Mouse (Mus musculus) C2C12 (cell line): ENCODE data around the gene Rev1. TPM values are rescaled to one million over a fixed set of nuclear protein-coding genes. Genes with fewer than 3 reads are reported as not detected.

Source experiments
- H3K27me3 ChIP-seq: one replicate; pipeline ENCODE4 v1.6.1; 2011; ENCODE audit not compliant: control insufficient read depth, insufficient read depth, insufficient read length
- H3K36me3 ChIP-seq: one replicate; pipeline ENCODE4 v1.6.1; 2011; ENCODE audit not compliant: control insufficient read depth, insufficient read depth
- H3K4me3 ChIP-seq: one replicate; pipeline ENCODE4 v1.5.1; 2011; ENCODE audit warnings: mild to moderate bottlenecking, control low read depth; ENCODE audit not compliant: poor library complexity, insufficient read depth, severe bottlenecking
- H3K79me2 ChIP-seq: one replicate; pipeline ENCODE4 v1.6.1; 2011; ENCODE audit not compliant: control insufficient read depth, insufficient read depth
- H3K79me3 ChIP-seq: one replicate; pipeline ENCODE4 v1.6.1; 2011; ENCODE audit warnings: low read depth, control low read depth
- H3ac ChIP-seq: one replicate; pipeline ENCODE3; 2011; ENCODE audit warnings: low read depth; ENCODE audit not compliant: control insufficient read depth, insufficient read length
- CEBPB ChIP-seq: IDR thresholded peaks from one replicate; pipeline ENCODE4 v1.6.1; 2011; ENCODE audit warnings: low read depth, mild to moderate bottlenecking, control low read depth, moderate library complexity
- CTCF ChIP-seq: IDR thresholded peaks from one replicate; pipeline ENCODE4 v1.5.1; 2011; ENCODE audit not compliant: control insufficient read depth, insufficient read depth, insufficient read length
- FOSL1 ChIP-seq: IDR thresholded peaks from one replicate; pipeline ENCODE4 v1.8.0; 2011; ENCODE audit warnings: mild to moderate bottlenecking, low read length; ENCODE audit not compliant: poor library complexity, insufficient read depth, severe bottlenecking
- MAX ChIP-seq: IDR thresholded peaks from one replicate; pipeline ENCODE4 v1.6.1; 2011; ENCODE audit warnings: mild to moderate bottlenecking, control low read depth
- MYOD1 ChIP-seq: IDR thresholded peaks from one replicate; pipeline ENCODE4 v1.6.1; 2011; ENCODE audit warnings: low read depth; ENCODE audit not compliant: control insufficient read depth, insufficient read length
- MYOG ChIP-seq: IDR thresholded peaks from one replicate; pipeline ENCODE4 v1.6.1; 2011; ENCODE audit not compliant: control insufficient read depth, insufficient read length; ENCODE audit errors: extremely low read depth
- USF1 ChIP-seq: IDR thresholded peaks from one replicate; pipeline ENCODE4 v1.6.1; 2011; ENCODE audit warnings: low read depth, mild to moderate bottlenecking, control low read depth, moderate library complexity
- polyA plus RNA-seq: library from polyadenylated mRNA; unstranded; fragments of >200 nt; fragmentation: generic; extraction: Trizol; gene quantifications from one replicate; pipeline ENCODE4 v1.2.1, GENCODE M21; 2012; ENCODE audit warnings: missing spikeins

Gene Rev1
- polyA plus RNA-seq, 1 experiment: 7.0 TPM

GRCm38 (mm10) chr1:38012509-38012908, 117.1 kb downstream of the Rev1 start:
- peaks cover 100% of the 10 kb centered on the region for H3K79me2 ChIP-seq
- no peak overlapping the region for H3ac ChIP-seq
- H3K27me3 ChIP-seq: no peaks in the 10 kb centered on the region
- peaks cover 90% of the 10 kb centered on the region for H3K79me3 ChIP-seq
- no peak overlapping the region for H3K4me3 ChIP-seq
- TF ChIP-seq MYOD1 (no peak), MAX (no peak), CEBPB (no peak), MYOG (no peak), USF1 (no peak), FOSL1 (no peak), CTCF (no peak)
- peaks cover 2% of the 10 kb centered on the region for H3K36me3 ChIP-seq

- Histone ChIP-seq H3ac (no peak overlapping the region), H3K79me3 (peaks cover 90% of the 10 kb centered on the region), H3K79me2 (peaks cover 100% of the 10 kb centered on the region), H3K4me3 (no peak overlapping the region), H3K36me3 (no peaks in the 10 kb centered on the region), H3K27me3 (no peaks in the 10 kb centered on the region)
- TF ChIP-seq MYOG (no peak), MAX (no peak), MYOD1 (no peak), CTCF (no peak), CEBPB (no peak), USF1 (no peak), FOSL1 (no peak)
Observed at GRCm38 (mm10) chr1:38012104-38012503, 117.5 kb downstream of the Rev1 start.

GRCm38 (mm10) chr1:38011647-38012046, 118.0 kb downstream of the Rev1 start:
- H3K27me3 ChIP-seq: no peaks in the 10 kb centered on the region
- no peak overlapping the region for H3ac ChIP-seq
- H3K36me3 ChIP-seq: no peaks in the 10 kb centered on the region
- peaks cover 93% of the 10 kb centered on the region for H3K79me3 ChIP-seq
- H3K4me3 ChIP-seq: no peak overlapping the region
- H3K79me2 ChIP-seq: peaks cover 100% of the 10 kb centered on the region
- no peak for TF ChIP-seq USF1
- no peak for TF ChIP-seq FOSL1
- no peak for TF ChIP-seq MYOD1
- no peak for TF ChIP-seq MYOG
- no peak for TF ChIP-seq MAX
- TF ChIP-seq CTCF: no peak
- no peak for TF ChIP-seq CEBPB

- Histone ChIP-seq H3ac (no peak overlapping the region), H3K36me3 (peaks cover 7% of the 10 kb centered on the region), H3K27me3 (no peaks in the 10 kb centered on the region), H3K79me3 (peaks cover 95% of the 10 kb centered on the region), H3K4me3 (no peak overlapping the region), H3K79me2 (peaks cover 100% of the 10 kb centered on the region)
- TF ChIP-seq MYOG: no peak
- TF ChIP-seq FOSL1: no peak
- TF ChIP-seq USF1: no peak
- TF ChIP-seq CTCF: no peak
- no peak for TF ChIP-seq CEBPB
- no peak for TF ChIP-seq MYOD1
- TF ChIP-seq MAX: no peak
Observed at GRCm38 (mm10) chr1:38006741-38007140, 122.9 kb downstream of the Rev1 start.

GRCm38 (mm10) chr1:38003046-38003445, 126.6 kb downstream of the Rev1 start:
- TF ChIP-seq MAX: no peak
- TF ChIP-seq CEBPB: no peak
- no peak for TF ChIP-seq USF1
- TF ChIP-seq FOSL1: no peak
- no peak for TF ChIP-seq CTCF
- no peak for TF ChIP-seq MYOD1
- H3K4me3 ChIP-seq: no peak overlapping the region
- no peak overlapping the region for H3ac ChIP-seq
- peaks cover 7% of the 10 kb centered on the region for H3K36me3 ChIP-seq
- H3K79me2 ChIP-seq: peaks cover 100% of the 10 kb centered on the region
- H3K79me3 ChIP-seq: peaks cover 95% of the 10 kb centered on the region
- no peaks in the 10 kb centered on the region for H3K27me3 ChIP-seq

Other genes with a start within 250 kb of the Rev1 start
- 6.6 TPM for gene Mitd1, start 239.4 kb downstream of the Rev1 start, polyA plus RNA-seq
- 152 TPM for gene Mrpl30, start 239.3 kb downstream of the Rev1 start, polyA plus RNA-seq
- not detected for gene Lyg2, start 213.3 kb downstream of the Rev1 start, polyA plus RNA-seq
- gene Lyg1, start 172.0 kb downstream of the Rev1 start, polyA plus RNA-seq: not detected
- 41.1 TPM for gene Txndc9, start 131.9 kb downstream of the Rev1 start, polyA plus RNA-seq
- 12.1 TPM for gene Eif5b, start 131.8 kb downstream of the Rev1 start, polyA plus RNA-seq